Mouse (Mus musculus): Measurements from ENCODE around the gene Atxn7l1. TPM values are rescaled to one million over a fixed set of nuclear protein-coding genes. Genes with fewer than 3 reads are reported as not detected.

Gene Atxn7l1
- polyA plus RNA-seq, 1 experiment from 2014 or later, result 15.4 TPM

DNA sequence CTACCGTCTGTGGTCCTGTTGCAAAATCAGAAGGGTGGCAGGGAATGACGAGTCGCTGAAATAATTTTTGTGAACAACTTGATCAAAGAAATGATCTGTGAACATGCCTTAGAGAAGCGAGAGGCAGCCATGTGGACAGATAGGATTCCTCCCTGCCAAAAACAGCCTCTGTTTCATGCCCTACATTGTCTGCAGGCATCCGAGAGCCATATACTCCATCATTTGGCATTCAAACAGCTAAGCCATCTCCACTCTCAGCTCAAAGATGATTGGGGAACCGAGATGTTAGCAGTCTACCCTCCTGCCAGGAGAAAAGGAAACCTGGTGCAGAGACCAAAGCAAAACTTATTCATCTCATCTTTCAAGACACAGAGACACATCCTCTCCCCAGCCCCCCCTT lies 193.2 kb downstream of the Atxn7l1 start:
- H3K4me1 ChIP-seq, result peaks cover 71% of the 10 kb centered on the region
- 0 out of 2 replicates have a peak overlapping the region, but pooled peaks have one; percentile 23 for H3K4me2 ChIP-seq (replicated peaks)
- H3K4me3 ChIP-seq, result no peak overlapping the region
- no peak overlapping the region for H3K9ac ChIP-seq (replicated peaks)
- H3K27ac ChIP-seq (replicated peaks), result peak overlapping the region; percentile 79
- H3K36me3 ChIP-seq, result no peaks in the 10 kb centered on the region
- 52% methylated on average over 6 of the region's 6 CpGs for WGBS
- no peaks in the 10 kb centered on the region for H3K27me3 ChIP-seq
- H3K9me3 ChIP-seq, result no peaks in the 10 kb centered on the region
- peak; percentile 3; the same call in 1 of the 2 replicates for ATAC-seq (replicated peaks)

DNA sequence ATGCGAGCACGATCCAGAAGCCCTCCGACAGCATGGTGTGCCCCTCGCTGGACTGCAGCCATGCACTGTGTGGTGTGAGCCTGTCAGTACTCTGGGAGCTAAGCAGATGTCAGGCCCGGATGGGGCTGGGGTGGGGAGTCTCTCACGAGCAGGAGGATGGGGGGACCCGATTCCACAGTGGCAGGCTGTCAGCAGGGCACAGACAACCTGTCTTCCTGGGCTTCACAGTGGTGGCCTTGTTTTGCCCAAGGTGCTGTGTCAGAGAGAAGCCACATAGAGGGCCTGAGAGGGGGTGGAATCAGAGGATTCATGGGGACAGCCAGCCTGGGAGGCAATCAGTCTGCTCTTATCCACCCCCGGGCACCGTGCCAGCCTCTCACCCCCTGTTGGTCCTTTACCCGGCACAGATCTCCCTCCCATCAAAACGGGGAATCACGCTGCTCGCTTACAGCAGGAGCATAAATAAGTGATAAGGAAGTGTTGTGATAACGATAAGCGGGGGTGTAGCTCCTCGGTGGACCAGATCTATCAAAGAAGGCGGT lies 193.9 kb downstream of the Atxn7l1 start:
- peaks cover 65% of the 10 kb centered on the region for H3K4me1 ChIP-seq
- no peaks in the 10 kb centered on the region for H3K27me3 ChIP-seq
- H3K27ac ChIP-seq (replicated peaks), result peak overlapping the region; percentile 79
- no peaks in the 10 kb centered on the region for H3K36me3 ChIP-seq
- no peak overlapping the region for H3K4me3 ChIP-seq
- peak; percentile 88 for ATAC-seq (replicated peaks)
- WGBS, result 23% methylated on average over 17 of the region's 17 CpGs
- peak overlapping the region; percentile 23 for H3K4me2 ChIP-seq (replicated peaks)
- H3K9me3 ChIP-seq, result no peaks in the 10 kb centered on the region
- H3K9ac ChIP-seq (replicated peaks), result no peak overlapping the region

DNA sequence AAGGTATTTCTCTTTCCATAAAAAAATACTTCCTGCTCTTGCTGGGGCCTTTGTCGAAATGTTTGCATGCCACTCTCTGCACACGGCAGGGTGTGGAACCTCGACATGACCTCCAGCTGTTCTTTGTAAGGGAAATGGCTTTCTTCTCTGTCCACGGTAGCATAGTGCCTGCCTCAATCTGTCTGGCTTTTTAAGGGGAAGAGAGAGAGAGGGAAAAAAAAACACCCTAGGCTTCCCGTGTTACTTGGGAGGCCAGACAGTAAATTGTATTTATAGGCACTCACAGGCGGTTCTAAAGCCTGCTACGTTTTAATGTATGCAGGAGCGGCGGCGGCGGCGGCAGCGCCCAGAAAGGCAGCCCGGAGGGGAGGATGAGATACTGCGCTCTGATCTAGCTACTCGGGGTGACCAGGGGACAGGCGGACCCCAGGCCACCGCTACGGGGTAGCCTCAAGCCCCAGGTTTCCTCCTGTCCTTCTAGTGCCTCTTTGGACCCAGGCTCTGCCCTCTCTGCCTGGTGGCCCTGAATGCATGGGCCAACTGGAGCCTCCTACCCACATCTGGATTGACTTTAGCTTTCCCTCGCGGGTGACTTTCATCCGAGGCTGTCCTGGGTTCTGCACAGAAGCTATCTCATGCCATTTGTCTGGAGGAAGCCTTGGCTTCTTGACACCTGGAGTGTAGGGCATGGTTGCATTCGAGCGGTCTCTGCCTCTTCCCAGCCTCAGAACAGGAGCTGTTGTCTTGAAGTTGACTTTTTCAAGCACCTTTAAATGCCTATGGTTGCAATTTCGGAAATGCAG lies 197.7 kb downstream of the Atxn7l1 start:
- Histone ChIP-seq H3K27ac (replicated peaks) (peak overlapping the region; percentile 51), H3K9me3 (no peaks in the 10 kb centered on the region), H3K9ac (replicated peaks) (no peak overlapping the region; the same call in none of the 2 replicates), H3K4me1 (peaks cover 43% of the 10 kb centered on the region), H3K4me2 (replicated peaks) (peak overlapping the region; percentile 39), H3K4me3 (peak overlapping the region; percentile 16), H3K27me3 (no peaks in the 10 kb centered on the region), H3K36me3 (no peaks in the 10 kb centered on the region; the same call in 1 of the 2 replicates)
- WGBS, result 14% methylated on average over 25 of the region's 25 CpGs
- no peak; the same call in 1 of the 2 replicates for ATAC-seq (replicated peaks)

DNA sequence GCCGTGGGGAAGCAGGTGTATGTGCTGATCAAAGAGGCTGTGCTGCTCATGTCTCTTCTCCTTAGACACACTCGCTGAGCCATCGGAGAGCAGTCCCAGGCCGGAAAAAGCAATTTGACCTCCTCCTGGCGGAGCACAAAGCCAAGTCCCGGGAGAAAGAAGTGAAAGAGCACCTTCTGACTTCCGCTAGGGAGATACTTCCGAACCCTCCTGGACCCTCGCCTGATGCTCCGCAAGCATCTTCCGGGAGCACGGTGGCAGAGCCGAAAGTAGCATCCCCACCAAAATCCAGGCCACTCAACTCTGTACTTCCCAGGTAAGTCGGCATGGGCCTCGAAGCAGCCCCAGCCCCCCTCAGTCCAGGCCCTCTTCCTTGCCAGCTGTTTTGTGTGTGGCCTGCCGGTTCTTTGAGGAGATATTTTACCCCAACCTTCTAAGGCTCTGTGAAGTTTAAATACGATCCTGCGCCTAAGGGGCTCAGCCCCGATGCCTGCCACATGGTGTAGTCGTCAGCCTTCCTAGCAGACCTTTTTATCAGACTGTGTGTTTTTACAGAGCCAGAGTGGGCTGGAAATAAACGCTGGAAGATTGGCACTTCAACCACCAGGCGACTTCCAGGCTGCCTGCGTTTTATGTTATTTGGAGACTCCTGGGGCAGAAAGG lies 198.4 kb downstream of the Atxn7l1 start:
- Histone ChIP-seq H3K27ac (replicated peaks) (no peak overlapping the region), H3K36me3 (no peaks in the 10 kb centered on the region; the same call in 1 of the 2 replicates), H3K9ac (replicated peaks) (no peak overlapping the region), H3K4me2 (replicated peaks) (peak overlapping the region; percentile 39), H3K4me3 (no peak overlapping the region), H3K4me1 (peaks cover 35% of the 10 kb centered on the region), H3K9me3 (no peaks in the 10 kb centered on the region), H3K27me3 (no peaks in the 10 kb centered on the region)
- 46% methylated on average over 23 of the region's 23 CpGs for WGBS
- no peak for ATAC-seq (replicated peaks)

DNA sequence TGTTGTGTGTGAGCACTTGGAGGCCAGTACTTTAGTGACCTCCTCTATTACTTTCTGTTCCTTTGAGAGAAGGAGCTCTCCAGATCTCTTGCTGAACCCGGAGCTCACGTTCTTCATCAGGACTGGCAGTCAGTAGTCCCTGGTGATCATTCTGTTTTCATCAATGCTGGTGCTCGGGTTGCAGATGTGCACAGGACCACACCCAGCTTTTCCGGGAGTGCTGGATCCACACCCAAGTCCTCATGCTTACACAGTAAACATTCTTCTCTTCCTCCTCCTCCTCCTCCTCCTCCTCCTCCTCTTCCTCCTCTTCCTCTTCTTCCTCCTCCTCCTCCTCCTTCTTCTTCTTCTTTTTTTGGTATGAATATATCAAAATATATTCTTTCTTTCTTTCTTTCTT lies 205.2 kb downstream of the Atxn7l1 start:
- no peak for ATAC-seq (replicated peaks)
- Histone ChIP-seq H3K4me3 (no peak overlapping the region), H3K9ac (replicated peaks) (no peak overlapping the region), H3K36me3 (no peaks in the 10 kb centered on the region; the same call in 1 of the 2 replicates), H3K27ac (replicated peaks) (no peak overlapping the region), H3K9me3 (no peaks in the 10 kb centered on the region), H3K27me3 (no peaks in the 10 kb centered on the region), H3K4me1 (no peaks in the 10 kb centered on the region), H3K4me2 (replicated peaks) (no peak overlapping the region)
- WGBS, result 85% methylated on average over 4 of the region's 4 CpGs

DNA sequence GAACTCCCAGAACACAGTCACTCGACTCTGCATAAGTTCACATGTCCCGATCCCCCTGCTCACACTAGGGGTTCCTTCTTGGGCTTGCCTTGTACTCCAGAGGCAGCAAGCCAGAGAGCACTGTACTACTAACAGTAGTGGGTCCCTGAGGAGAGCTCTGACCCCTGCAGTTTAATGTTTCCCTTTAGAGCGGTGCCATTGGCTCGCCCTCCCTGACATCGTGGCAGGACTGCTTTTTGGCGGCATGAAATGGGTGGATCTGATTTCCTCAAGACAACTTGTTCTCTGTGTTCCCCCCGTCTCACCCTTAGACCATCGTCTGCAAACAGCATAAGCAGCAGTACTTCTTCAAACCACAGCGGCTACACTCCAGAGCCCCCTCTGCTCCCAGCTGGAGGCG lies 210.9 kb downstream of the Atxn7l1 start:
- no peaks in the 10 kb centered on the region for H3K27me3 ChIP-seq
- peaks cover 20% of the 10 kb centered on the region for H3K4me1 ChIP-seq
- H3K27ac ChIP-seq (replicated peaks), result no peak overlapping the region
- no peak for ATAC-seq (replicated peaks)
- H3K9ac ChIP-seq (replicated peaks), result no peak overlapping the region
- 92% methylated on average over 10 of the region's 10 CpGs for WGBS
- no peak overlapping the region for H3K4me3 ChIP-seq
- no peaks in the 10 kb centered on the region for H3K9me3 ChIP-seq
- no peak overlapping the region for H3K4me2 ChIP-seq (replicated peaks)
- H3K36me3 ChIP-seq, result no peaks in the 10 kb centered on the region; the same call in 1 of the 2 replicates

DNA sequence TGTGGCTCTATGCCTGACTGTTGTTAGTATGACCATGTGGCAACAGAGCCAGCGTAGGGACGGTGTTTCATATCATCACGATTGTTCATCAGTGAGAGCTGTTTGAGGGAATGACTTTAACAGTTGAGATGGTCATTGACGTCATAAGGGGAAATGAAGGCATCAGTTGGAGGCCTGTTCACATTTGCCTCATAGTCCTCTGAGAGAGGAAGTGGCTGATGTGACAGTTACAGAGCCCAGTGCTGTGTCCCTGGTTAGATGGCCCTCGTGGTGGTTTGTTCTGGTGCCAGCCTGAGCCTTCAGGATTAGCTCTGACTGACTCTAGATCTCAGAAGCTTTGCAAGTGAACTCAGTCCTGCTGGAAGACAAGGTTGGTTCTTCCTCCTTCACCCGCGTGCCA lies 211.7 kb downstream of the Atxn7l1 start:
- WGBS, result 97% methylated on average over 7 of the region's 7 CpGs
- Histone ChIP-seq H3K27me3 (no peaks in the 10 kb centered on the region), H3K36me3 (no peaks in the 10 kb centered on the region), H3K9ac (replicated peaks) (no peak overlapping the region), H3K27ac (replicated peaks) (no peak overlapping the region), H3K4me1 (peaks cover 20% of the 10 kb centered on the region), H3K9me3 (no peaks in the 10 kb centered on the region), H3K4me3 (no peak overlapping the region), H3K4me2 (replicated peaks) (no peak overlapping the region)
- no peak for ATAC-seq (replicated peaks)

DNA sequence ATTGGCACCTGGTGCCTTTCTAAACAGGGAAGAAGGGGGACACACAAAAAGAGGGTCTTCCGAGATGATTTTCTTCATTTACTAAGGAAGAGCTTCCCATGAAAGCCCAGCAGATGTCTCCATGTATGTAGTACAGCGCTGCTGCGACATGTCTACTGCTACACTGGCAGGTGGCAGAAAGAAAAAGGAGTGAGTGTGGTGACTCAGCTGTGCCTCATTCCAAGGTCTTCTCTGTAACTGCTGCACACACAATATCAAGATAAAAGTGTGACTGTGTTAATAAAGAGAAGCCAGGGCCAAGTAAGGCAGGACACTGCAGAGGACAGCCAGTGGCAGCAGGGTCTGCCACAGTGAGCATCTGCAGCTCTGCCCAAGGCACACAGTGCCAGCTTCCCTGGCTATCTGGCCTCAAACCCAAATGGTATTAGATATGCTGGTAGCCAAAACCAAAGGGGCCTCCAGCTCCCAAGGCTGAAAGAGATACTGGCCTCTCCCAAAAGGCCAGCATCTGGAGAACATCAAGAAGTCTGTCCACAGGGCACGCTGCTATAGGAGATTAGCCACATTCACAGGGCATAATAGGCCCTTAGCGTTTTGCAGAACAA lies 212.5 kb downstream of the Atxn7l1 start:
- Histone ChIP-seq H3K9ac (replicated peaks) (no peak overlapping the region), H3K27me3 (no peaks in the 10 kb centered on the region), H3K9me3 (no peaks in the 10 kb centered on the region), H3K4me3 (no peak overlapping the region), H3K4me1 (peaks cover 20% of the 10 kb centered on the region), H3K27ac (replicated peaks) (peak overlapping the region; percentile 72), H3K36me3 (no peaks in the 10 kb centered on the region), H3K4me2 (replicated peaks) (no peak overlapping the region)
- peak; percentile 24; the same call in 1 of the 2 replicates for ATAC-seq (replicated peaks)
- 69% methylated on average over 5 of the region's 5 CpGs for WGBS

DNA sequence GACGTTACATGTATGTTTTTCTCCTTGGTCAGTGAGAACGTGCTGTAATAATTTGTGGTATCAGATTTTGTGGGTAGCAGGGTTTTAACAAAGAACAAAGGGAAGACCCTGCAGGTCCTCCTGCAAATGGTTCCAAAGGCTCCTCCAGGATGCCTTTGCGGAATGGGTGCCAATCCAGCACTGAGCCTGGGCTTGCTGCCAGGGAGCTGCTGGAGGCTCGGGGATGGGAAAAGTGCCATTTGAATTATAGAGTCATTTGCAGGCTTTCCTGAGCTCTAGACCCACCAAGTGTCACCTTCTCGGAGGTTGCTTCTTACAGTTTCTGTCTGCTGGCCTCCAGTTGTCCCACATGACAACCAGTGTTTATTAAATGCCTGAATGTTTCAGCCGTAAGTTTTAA lies 213.2 kb downstream of the Atxn7l1 start:
- ATAC-seq (replicated peaks), result peak; percentile 58
- Histone ChIP-seq H3K27me3 (no peaks in the 10 kb centered on the region), H3K27ac (replicated peaks) (peak overlapping the region; percentile 72), H3K4me1 (peaks cover 20% of the 10 kb centered on the region), H3K9me3 (no peaks in the 10 kb centered on the region), H3K4me2 (replicated peaks) (no peak overlapping the region), H3K9ac (replicated peaks) (no peak overlapping the region), H3K36me3 (no peaks in the 10 kb centered on the region), H3K4me3 (no peak overlapping the region)
- 25% methylated on average over 6 of the region's 6 CpGs for WGBS

DNA sequence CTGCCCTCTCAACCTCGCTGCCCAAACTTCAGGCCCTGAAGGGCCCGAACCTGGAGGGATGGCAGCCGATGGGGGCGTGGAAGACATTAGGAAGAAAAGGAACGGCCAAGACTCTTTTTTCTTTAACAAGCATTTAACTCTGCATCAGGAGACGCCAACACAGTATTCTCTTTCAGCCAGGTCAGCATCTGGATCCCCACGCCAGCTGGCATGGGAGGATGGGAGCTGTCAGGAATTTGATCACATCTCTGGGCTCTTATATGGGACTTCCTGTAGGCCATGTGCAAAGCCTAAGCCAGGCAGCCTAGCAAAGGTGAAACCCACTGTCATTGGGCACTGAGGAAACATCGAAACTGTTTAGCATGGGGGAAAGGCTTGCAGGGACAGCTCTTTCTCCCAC lies 217.0 kb downstream of the Atxn7l1 start:
- Histone ChIP-seq H3K27ac (replicated peaks) (no peak overlapping the region), H3K4me3 (no peak overlapping the region), H3K4me1 (peaks cover 20% of the 10 kb centered on the region), H3K9ac (replicated peaks) (no peak overlapping the region), H3K27me3 (no peaks in the 10 kb centered on the region), H3K4me2 (replicated peaks) (no peak overlapping the region), H3K9me3 (no peaks in the 10 kb centered on the region), H3K36me3 (0 out of 2 replicates have a peak, but pooled peaks cover 3% of the 10 kb centered on the region)
- ATAC-seq (replicated peaks), result no peak
- 85% methylated on average over 8 of the region's 8 CpGs for WGBS

DNA sequence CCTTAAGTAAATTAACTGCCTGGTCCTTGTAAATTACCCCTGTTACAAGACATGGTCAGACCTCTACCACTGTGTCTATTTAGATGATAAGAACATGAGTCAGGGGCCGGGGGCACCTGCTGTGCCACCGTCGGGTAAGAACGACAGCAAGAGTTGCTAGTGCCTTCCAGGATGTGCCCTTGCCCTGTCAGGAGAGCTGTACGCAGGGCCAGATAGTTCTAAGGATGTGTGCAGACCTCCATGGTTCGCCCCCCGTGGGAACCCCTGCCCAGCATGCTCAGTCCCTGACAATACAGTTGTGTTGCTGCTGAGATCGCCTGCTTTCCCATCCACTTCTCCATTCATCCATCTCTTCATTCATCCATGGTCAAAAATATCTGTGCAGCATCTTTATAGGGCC lies 217.6 kb downstream of the Atxn7l1 start:
- Histone ChIP-seq H3K36me3 (0 out of 2 replicates have a peak, but pooled peaks cover 3% of the 10 kb centered on the region), H3K27ac (replicated peaks) (no peak overlapping the region), H3K27me3 (no peaks in the 10 kb centered on the region), H3K4me1 (peaks cover 15% of the 10 kb centered on the region), H3K4me3 (no peak overlapping the region), H3K9me3 (no peaks in the 10 kb centered on the region), H3K4me2 (replicated peaks) (no peak overlapping the region), H3K9ac (replicated peaks) (no peak overlapping the region)
- ATAC-seq (replicated peaks), result no peak
- WGBS, result 84% methylated on average over 8 of the region's 8 CpGs

DNA sequence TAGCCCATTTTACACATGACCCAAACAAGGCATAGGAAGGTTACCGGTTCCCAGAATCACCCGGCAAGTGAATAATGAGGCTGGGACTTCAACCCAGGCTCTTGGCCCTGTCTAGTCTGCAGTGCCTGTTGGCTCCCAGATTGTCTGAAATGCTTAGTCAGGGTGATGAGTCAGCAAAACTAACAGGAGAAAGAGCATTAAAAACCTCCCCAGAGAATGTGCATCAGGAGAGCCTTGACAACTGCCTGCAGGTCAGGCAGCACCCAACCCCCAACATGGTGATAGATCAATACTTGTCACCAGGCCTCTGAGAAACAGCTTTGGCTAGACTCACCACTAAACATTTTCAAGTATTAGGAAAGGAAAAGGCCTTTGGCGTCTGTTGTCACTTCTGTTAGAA lies 222.1 kb downstream of the Atxn7l1 start:
- 90% methylated on average over 3 of the region's 3 CpGs for WGBS
- ATAC-seq (replicated peaks), result no peak

More for the DNA sequence above, 222.1 kb downstream of the Atxn7l1 start:
- H3K4me3 ChIP-seq, result no peak overlapping the region
- no peak overlapping the region for H3K9ac ChIP-seq (replicated peaks)
- no peaks in the 10 kb centered on the region for H3K4me1 ChIP-seq
- 0 out of 2 replicates have a peak, but pooled peaks cover 3% of the 10 kb centered on the region for H3K36me3 ChIP-seq
- no peak overlapping the region for H3K4me2 ChIP-seq (replicated peaks)
- H3K27ac ChIP-seq (replicated peaks), result no peak overlapping the region
- H3K27me3 ChIP-seq, result no peaks in the 10 kb centered on the region
- no peaks in the 10 kb centered on the region for H3K9me3 ChIP-seq

Measured in forebrain, embryonic 15.5 days (tissue).